Mouse (Mus musculus) kidney, adult 18-20 months (tissue): ENCODE measurements around the gene Olfr1511.
"Not testable (repeated sequence)": the region's sequence is repeated elsewhere in the genome, so short reads cannot be mapped to it uniquely, and the experiment has no call there.

ENCODE experiments used
- DNase-seq: peaks from one replicate; pipeline ENCODE4 v3.0.0; 2021

Gene Olfr1511

GRCm38 (mm10) chr14:52397279-52397678 lies at the start of gene Olfr1511:
Olfr1511 (minus strand) TSS chr14:52397379.
- no peak for DNase-seq

GRCm38 (mm10) chr14:52442690-52443089 lies 45.5 kb upstream of the Olfr1511 start, which contains the start of gene Olfr1509:
Olfr1509 (plus strand) TSS chr14:52442990.
- DNase-seq, result no peak

GRCm38 (mm10) chr14:52427686-52428085 lies 30.5 kb upstream of the Olfr1511 start:
- DNase-seq, result no peak

- DNase-seq, result no peak
These were observed 17.1 kb upstream of the Olfr1511 start, which contains the start of gene Olfr1510 for GRCm38 (mm10) chr14:52414273-52414672. Olfr1510 (minus strand) TSS chr14:52414373.

- DNase-seq, result not testable (repeated sequence)
These were observed 13.2 kb upstream of the Olfr1511 start for GRCm38 (mm10) chr14:52410142-52410919.

GRCm38 (mm10) chr14:52390084-52390848 lies 6.9 kb downstream of the Olfr1511 start:
- DNase-seq, result not testable (repeated sequence)

GRCm38 (mm10) chr14:52379068-52379467 lies 18.1 kb downstream of the Olfr1511 start, which contains the start of gene Olfr1512:
Olfr1512 (minus strand) TSS chr14:52379168.
- DNase-seq, result no peak

GRCm38 (mm10) chr14:52368741-52369140 lies 28.4 kb downstream of the Olfr1511 start:
- no peak for DNase-seq

GRCm38 (mm10) chr14:52356308-52356707 lies 40.9 kb downstream of the Olfr1511 start, which contains the start of gene Olfr1513:
Olfr1513 (minus strand) TSS chr14:52356408.
- DNase-seq, result no peak
